Mouse (Mus musculus) inflammation-experienced regulatory T-cells, adult 16 weeks (primary cell): ENCODE measurements around the gene Rbck1. TPM values are rescaled to one million over a fixed set of nuclear protein-coding genes. Genes with fewer than 3 reads are reported as not detected.

ENCODE experiments used
- polyA plus RNA-seq: library from polyadenylated mRNA; unstranded; fragments of 100-300 nt; shearing (Covaris generic); gene quantifications from one replicate; pipeline ENCODE4 v1.2.1, GENCODE M21; 2017

Rbck1 gene
- polyA plus RNA-seq, result 400 TPM

GRCm38 (mm10) chr2:152332101-152332825 lies at the start of gene Rbck1:
Gene Rbck1 (minus strand): TSS chr2:152332653.

DNA sequence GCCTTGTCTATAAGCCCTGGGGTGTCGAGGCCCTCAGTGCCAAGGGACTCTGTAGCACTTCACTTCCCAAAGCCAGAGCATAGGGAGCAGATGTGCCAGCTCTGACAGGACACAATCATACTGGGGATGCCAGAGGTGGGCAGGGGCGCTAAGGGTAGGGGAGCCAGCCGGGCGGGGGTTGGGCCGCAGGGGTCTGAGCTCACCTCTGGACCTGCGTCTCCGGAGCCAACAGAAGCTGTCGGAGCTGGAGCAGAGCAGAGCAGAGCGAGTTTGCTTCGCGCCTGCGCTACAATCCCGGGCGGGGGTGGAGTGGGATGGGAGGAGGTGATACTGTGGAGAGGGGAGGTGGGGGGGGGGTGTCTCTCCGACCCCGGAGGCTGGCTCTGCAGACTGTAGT lies 43.9 kb upstream of the Rbck1 start, which contains the start of gene Nrsn2:
Gene Nrsn2 (minus strand): TSS at position 294 of the 397 bp plus-strand sequence.

DNA sequence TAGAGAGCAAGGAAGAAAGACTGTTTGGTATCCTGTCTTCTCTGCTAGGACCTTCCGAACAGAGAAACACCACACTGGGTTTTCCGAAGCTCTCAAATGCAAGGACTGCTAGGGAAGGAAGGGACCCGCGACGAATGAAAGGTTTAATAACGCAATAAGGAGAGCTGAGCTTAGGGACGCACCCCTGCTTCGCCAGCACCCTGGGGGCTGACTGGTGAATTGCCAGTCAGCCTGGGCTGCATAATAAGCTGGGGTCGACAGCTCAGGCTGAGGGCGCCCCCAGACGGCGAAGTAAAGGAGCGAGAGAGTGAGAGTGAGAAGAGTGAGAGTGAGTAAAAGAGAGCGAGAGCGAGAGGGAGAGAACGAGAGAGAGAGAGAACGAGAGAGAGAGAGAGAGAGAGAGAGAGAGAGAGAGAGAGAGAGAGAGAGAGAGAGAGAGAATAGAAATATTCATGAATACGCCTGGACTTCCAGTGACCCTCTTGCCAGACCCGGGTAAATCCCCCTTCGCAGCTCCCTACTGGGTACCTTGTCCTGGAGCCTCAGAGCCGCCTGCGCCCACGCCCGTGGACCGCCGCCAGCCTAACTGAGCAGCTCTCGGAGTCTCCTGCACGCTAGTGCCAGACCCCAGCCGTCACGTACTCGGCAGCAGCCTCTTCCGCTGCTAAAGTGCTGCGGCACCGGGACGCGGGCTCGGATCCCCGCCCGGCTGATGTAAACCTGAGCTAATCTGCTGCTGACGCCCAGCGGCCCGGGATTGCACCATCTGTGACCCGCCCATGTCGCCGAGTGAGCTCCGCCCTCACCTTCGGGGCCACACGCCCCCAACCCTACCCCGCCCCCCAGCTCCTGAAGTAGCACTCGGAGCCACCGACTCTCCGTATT lies 11.1 kb upstream of the Rbck1 start, which contains the start of gene Trib3:
Gene Trib3 (minus strand): TSS at position 704 of the 885 bp plus-strand sequence.

GRCm38 (mm10) chr2:152293727-152294475 lies 38.6 kb downstream of the Rbck1 start, which contains the start of gene Tbc1d20:
Gene Tbc1d20 (plus strand): TSS chr2:152293828.

Other genes with a start within 250 kb of the Rbck1 start
- 7.1 TPM for gene Srxn1, start 227.1 kb downstream of the Rbck1 start, polyA plus RNA-seq
- gene Tcf15, start 189.1 kb downstream of the Rbck1 start, polyA plus RNA-seq, result not detected
- 49.3 TPM for gene Csnk2a1, start 105.8 kb downstream of the Rbck1 start, polyA plus RNA-seq
- 50.9 TPM for gene Tbc1d20, start 38.8 kb downstream of the Rbck1 start, polyA plus RNA-seq
- 4.5 TPM for gene Trib3, start 11.4 kb upstream of the Rbck1 start, polyA plus RNA-seq
- not detected for gene Nrsn2, start 44.0 kb upstream of the Rbck1 start, polyA plus RNA-seq
- gene Sox12, start 65.4 kb upstream of the Rbck1 start, polyA plus RNA-seq, result 0.11 TPM
- gene Zcchc3, start 82.4 kb upstream of the Rbck1 start, polyA plus RNA-seq, result 1.7 TPM
- not detected for gene 6820408C15Rik, start 82.9 kb upstream of the Rbck1 start, polyA plus RNA-seq
- not detected for gene Defb23, start 132.0 kb upstream of the Rbck1 start, polyA plus RNA-seq
- not detected for gene Defb20, start 144.4 kb upstream of the Rbck1 start, polyA plus RNA-seq
- gene Defb22, start 157.5 kb upstream of the Rbck1 start, polyA plus RNA-seq, result not detected
- not detected for gene Defb26, start 179.0 kb upstream of the Rbck1 start, polyA plus RNA-seq
- gene Defb28, start 185.6 kb upstream of the Rbck1 start, polyA plus RNA-seq, result not detected
- not detected for gene Defb29, start 207.4 kb upstream of the Rbck1 start, polyA plus RNA-seq
- gene Gm17416, start 236.7 kb upstream of the Rbck1 start, polyA plus RNA-seq, result not detected
- not detected for gene Defb21, start 240.1 kb upstream of the Rbck1 start, polyA plus RNA-seq
- gene Defb19, start 247.7 kb upstream of the Rbck1 start, polyA plus RNA-seq, result not detected